Mouse (Mus musculus) T-helper 2 cell (primary cell): ENCODE measurements around the gene Dbh.

ENCODE experiments used
- in situ Hi-C: fragments of 300-600 bp; cut with MboI, MseI; formaldehyde crosslinking; loops from one replicate; pipeline ENCODE4 v1.15.1; 2025; ENCODE audit warnings: high pct_unique_total_duplicates

Gene Dbh

DNA sequence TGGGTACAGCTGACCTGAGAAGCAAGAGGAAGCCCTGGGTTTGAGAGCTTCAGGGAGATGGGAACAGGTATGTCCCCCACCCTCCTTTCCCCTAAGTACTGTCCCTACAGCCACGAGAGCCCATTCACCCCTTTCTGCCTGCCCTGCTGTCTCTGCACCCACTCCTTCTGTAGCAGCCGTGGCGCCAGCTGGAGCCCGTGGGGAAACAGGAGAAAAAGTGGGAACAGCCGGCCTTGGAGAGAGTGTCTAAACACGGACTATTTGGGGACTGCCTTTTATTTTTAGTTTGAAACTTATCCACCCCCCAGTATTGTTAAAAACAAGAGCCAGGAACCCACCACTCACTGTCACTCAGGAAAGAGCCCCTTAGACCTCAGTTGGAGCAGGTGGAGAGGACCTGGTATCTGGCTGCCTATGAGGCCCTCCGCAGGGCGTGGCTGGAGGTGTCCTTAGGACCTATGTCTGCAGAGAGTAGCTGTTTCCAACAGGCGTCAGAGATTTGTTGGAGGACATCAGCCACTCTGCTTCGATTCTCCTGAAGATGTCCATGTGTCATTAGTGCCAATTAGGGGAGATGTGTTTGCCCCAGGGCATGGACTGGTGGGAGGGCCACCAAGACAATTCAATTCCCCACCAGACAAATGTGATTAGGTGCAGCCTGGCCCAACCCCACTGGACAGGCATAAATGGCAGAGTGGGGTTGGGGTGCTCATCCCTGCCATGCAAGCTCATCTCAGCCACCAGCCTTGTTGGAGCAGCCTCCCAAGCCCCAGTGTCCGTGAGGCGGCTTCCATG lies at the start of gene Dbh:
Gene Dbh, plus strand, starts transcription at position 438 of the 795 bp plus-strand sequence.
- in situ Hi-C loops = loop anchor here (5.0 kb wide), 1 partner anchor 88 kb away; the partner anchor contains the start of gene Adamtsl2

DNA sequence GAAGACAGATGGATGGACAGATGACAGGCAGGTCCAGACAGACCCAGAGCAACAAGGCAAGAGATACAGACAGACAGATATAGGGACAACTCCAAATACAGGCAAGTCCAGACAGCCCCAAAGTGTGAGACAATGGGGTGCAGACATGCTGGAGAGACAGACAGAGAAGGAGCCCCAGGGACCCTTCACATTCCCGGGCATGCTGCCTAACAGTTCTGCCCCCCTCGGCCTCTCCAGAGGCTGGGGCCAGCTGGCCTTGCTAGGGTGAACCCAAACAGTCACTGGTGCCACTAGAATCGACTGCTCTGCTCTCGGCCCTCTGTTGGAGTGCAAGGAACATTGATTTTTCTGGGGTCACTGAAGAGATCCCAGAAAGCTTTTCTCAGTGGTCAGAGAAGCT lies 46.6 kb upstream of the Dbh start:
- in situ Hi-C loops = no loop called here

DNA sequence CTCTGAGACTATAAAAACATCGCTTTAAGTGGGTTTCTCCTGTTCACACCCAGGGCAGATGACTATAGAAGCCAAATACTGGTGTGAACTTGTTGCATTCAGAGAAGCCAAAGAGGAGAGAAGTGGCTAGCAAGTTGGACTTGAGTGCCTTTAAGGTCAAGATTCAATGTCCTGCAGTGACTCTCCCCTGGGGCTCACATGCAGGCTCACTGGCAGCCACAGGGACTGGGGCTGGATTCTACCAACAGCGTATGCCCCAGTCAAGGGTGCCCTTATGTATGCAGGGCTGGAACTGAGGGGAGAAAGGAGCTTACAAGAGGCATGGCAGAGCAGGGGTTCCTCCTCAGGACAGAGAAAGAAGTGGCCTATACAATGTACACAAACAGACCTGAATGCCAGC lies 45.3 kb upstream of the Dbh start:
- in situ Hi-C loops = loop anchor here (10.0 kb wide), 1 partner anchor 115 kb away; no protein-coding TSS in a partner anchor

DNA sequence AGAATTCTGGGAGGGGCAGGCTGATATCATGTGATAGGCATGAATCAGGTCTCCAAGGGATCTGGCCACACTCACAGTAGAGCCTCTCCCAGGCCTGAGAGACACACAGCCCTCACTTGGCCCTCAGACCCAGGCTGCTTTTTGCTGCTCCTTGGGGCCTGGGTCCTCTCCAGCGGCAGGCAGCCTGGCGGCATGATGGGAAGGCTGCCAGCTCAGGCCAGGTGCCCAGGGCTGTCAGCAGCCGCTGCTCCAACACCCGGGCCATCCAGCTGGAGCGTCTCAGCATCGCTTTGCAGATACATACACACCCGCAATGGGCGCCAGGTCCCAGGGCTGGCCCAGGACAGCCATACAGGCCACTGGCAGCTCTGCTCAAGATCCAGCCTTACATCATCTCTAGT lies 44.8 kb upstream of the Dbh start:
- in situ Hi-C loops = loop anchor here (10.0 kb wide), 1 partner anchor 115 kb away; no protein-coding TSS in a partner anchor

DNA sequence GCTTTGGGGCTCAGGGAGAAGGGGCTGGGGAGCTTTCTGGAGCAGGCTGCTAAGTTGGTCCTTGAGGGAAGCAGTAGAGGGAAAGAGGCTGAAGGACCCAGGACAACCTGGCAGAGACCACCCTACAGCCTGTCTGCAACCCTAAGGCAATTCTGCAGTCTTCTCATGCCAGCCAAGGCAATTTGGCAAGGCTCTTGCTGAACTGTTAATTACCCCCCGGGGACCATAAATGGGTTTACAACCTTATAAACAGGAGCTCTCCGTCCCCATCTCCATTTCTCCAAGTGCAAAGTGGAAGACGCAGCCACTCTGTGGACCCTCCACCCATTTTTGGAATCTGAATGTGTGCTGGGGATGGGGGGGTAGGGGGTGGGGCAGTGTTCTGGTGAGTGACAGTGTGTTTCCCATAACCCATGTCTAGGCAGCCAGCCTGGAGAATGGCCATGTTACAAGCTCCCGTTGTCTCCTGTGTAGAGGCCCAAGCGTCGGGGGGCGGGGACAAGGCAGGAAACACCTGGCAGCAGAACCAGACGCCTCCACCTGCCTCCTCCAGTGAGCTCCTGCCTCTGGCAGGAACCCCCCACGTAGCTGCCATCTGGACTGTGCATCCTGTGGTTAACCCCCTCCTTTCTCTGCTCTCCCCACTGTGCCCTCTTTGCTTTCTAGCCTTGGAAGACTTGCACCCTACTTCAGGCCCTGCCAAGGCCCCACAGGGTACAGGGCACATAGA lies 43.2 kb upstream of the Dbh start:
- in situ Hi-C loops = loop anchor here (10.0 kb wide), 1 partner anchor 113 kb away; no protein-coding TSS in a partner anchor

DNA sequence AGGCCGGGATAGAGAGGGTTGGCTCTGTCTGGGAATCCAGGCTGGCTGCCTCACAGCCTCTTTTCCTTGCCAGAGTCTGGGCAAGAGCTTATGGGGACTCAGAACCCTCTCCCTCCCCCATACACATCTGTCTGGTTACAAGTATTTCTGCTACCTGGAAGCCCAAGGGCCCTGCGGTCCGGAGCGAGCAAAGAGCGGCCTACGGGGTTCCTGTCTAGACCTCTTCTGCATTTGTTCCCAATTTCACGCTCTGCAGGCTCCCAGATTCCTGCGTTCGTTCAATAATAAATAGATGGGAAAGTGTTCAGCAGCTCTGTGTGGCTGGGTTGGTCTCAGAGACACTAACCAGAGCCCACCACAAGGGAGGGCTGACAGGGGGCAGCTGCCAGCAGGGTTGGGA lies 42.5 kb upstream of the Dbh start:
- in situ Hi-C loops = loop anchor here (10.0 kb wide), 1 partner anchor 112 kb away; no protein-coding TSS in a partner anchor

DNA sequence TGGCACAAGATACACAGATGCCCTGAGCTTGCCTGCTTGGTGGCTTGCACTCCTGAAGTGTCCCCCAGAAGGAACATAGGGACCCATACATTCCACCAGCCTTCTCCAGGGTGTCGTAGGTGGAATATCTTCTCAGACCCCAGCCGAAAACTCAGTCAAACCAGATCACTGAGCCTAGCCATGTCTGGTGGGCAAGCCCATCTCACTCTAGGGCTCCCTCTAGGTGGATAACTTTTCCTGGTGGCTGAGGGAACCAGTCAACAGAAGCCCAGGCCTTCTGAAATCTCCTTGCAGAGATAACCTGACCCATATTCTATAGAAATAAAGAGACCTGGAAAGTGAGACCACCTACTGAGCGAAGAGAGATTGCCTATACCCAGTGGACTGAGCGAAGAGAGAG lies 41.9 kb upstream of the Dbh start:
- in situ Hi-C loops = loop anchor here (10.0 kb wide), 1 partner anchor 112 kb away; no protein-coding TSS in a partner anchor

DNA sequence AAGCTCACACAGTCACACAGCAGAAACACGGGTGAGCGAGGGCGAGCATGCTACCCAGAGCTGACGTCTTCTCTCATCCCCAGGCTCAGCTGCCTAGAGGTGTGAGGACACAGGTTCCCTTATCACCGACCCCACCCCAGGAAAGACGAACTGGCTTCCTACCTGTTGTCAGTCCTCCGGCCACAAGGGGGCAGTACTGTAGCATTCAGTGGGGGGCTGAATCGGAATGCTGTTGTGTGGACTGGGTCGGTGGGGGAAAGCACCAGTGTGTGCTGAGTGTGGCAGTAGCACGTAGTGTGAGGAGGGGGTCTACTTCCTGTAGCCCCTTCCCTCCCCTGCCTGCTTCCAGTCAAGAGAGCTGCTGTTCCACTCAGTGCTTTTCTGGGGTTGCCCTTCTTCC lies 39.1 kb upstream of the Dbh start:
- in situ Hi-C loops = loop anchor here (10.0 kb wide), 1 partner anchor 109 kb away; no protein-coding TSS in a partner anchor

DNA sequence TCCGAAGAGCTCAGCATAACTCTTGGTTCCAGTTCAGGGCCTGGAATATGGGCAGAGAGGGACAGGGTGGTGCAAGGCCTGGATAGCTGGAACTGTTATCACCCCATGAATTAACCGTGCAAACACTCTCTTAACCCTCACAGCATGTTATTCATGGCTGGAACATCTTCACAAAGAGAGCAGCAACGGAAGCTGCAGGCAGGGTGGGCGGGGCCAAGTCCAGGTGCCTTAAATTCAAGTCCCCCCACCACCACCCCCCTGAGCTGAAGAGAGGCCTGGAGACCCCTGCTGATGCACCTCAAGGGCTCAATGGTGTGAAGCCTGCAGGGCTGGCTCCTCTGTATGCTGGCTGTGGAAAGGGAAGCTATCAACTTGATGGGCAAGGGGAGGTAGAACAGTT lies 38.5 kb upstream of the Dbh start:
- in situ Hi-C loops = loop anchor here (10.0 kb wide), 1 partner anchor 108 kb away; no protein-coding TSS in a partner anchor

DNA sequence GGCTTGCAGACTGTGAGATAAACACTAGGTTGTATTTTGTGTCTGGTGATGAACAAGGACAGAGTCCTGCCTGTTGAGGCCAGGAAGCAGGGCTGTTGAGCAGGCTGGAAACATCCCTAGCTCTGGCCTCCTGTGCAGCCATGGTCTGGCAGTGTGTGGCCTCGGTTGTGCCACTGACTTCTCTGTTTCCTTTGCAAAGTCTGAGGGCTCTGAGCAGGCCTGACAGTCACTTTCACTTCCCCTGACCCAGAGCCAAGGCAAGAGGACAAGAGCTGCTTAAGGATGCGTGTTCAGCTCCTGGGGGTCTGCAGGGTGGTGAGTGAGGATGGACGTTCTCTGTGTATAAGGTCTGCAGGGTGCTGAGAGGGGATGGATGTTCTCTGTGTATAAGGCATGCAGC lies 36.0 kb upstream of the Dbh start:
- in situ Hi-C loops = loop anchor here (10.0 kb wide), 1 partner anchor 106 kb away; no protein-coding TSS in a partner anchor

DNA sequence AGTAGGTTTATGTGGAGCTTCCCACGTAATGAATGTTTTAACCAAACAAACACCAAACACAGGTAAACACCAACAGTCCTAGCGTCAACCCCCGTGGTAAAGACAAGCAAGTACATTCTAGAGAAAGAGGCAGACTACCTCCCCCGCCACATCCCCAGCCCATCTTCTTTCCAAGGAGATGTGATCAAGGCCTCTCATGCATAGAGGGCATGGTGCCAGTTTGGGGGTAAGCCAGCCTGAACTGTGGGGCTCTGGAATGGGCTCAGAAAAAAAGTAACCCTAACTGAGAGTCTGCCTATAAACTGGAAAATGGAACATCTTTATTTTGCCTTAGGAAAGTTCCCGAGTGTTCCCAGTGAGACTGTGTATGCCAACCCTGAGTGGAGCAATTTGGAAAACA lies 29.1 kb upstream of the Dbh start:
- in situ Hi-C loops = no loop called here

DNA sequence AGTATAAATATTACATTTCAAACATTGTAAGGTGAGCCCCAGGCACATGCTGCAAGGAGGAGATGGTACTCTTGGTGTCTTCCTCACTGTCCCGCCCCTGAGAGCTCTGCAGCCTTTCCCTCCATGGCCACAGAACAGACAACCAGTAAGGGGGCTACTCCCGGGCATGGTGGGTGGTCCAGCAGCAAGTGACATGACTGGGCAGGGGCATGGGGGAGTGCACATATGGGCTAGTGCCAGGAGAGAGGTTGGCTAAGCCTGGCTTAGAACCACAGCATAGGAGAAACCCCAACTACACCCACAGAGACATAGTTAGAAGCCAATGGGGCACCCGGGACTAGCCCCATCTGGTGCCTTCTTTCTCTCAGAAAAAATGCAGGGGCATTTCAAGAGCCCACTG lies 28.7 kb upstream of the Dbh start:
- in situ Hi-C loops = no loop called here

DNA sequence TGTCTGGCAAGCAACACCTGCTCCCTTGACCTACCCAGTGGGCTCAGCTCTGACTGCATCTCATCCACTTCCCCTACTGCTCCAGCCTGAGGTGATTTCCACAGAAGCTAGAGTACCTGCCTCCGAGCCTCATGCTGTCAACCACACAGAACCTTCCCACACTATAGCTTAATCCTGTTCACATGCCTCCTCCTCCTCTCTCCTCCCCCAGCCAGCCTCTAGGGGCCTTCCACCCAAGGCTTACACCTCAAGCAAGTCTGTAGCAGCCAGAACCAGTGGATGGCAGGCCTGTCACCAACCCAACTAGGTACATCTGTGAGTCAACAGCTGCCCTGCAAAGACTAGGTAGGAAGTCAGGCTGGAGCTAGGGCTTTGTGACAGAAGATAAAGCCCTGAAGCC lies 28.2 kb upstream of the Dbh start:
- in situ Hi-C loops = no loop called here

DNA sequence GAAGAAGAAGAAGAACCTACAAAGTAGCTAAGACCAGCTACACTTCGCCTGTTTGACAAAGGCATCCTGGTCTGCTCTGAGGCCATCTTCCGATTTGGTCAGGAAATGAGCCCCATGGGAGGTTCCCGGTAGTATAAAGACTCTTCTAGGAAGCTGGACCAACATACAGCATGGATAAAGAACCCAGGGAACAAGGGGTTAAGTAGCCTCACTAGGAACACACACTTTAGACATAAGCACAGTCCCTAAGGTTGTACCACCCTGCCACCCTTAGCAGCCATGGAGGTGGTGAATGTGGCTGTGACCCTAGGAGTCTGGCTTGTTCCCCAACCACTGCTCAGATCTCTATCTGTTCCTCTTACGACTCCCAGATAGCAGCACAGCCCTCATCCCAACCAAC lies 26.7 kb upstream of the Dbh start:
- in situ Hi-C loops = no loop called here

DNA sequence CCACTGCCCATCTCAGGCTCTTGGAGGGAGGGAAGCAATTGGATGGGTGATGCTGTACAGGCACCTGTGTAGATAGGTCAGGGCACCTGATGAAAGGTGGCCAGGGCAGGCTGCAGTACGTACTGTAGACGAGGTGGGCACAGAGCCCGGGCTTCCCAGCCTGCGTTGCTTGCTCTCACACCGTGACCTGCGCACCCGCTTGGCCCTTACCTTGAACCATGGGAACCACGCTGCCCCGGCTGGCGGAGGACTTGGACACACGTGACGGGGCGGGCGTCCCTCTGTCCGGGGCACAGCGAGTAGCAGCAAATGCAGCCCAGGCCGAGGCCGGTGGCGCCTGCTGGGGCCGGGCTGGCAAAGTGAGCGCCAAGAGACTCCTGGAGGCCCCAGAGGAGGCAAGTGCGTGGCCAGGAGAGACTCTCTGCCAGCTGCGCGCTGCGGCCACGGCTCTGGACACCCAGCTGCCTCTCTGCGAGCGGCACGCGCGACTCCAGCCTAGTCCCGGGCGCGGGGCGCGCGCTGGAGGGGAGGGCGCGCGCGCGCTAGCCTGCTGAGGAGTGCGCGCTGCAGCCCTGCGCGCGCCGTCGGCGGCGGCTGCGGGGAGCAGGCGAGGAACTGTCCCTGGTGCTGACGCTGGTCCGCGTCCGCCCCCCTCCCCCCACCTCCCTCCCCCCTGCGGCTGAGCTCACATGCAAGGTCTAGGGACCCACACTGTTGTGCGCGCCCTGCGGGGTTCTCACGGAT lies 22.9 kb upstream of the Dbh start, which contains the start of gene Fam163b:
Gene Fam163b, minus strand, starts transcription at position 542 of the 744 bp plus-strand sequence.
- in situ Hi-C loops = no loop called here

DNA sequence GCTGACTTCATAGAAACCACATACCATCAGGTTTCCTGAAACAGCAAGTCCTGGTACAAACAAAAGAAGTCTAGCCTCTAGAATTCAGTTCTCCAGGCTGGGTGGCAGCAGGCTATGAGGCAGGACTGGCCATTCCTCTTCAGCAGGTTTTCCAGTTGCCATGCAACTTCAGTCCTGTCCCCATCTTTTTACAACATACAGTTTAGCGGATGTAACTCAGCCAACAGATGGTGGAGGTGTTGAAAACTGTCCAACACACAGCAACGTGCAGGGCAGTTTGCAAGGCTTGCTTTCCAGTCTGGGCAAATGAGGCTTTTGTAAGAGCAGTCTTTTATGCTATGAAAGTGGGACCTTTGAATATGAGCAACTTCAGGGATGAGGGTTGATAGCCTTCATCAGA lies 20.1 kb upstream of the Dbh start:
- in situ Hi-C loops = no loop called here

DNA sequence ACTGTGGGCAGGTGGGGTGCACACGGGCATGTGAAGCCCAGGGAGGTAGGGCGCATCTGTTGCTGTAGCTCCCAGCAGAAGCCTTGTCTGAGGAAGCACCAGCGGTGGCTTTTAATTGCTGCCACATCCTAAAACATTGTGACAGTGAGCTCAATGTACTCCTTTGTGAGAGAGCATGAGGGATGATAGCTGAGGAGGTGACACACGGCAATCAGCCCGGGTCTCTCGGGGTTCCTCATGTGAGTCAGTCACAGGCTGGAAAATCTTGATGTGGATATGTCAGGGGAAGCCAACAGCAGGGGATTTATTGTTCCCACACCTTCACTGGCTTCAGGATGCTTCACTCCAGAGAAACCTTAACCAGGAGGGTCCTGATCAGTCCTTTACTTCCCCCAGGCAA lies 18.2 kb upstream of the Dbh start:
- in situ Hi-C loops = no loop called here

DNA sequence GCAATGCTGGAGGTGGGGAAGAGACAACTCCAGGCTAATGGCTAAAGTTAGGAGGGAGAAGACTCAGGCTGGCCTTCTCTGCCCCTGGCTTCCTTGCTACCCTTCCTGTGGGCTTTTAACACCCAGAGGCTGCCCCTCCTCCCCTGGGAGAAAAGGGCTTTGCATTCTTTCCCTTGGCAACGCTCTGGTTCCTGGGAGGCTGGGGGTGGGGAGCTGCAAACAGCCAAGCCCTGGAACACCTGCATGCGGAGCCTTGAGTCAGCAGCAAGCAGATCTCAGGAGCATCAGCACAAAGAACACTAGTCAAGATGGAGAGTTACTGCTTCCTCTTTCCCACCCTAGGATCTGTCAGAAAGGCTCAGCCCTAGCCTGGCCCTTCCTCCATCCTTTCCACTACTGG lies 15.6 kb upstream of the Dbh start:
- in situ Hi-C loops = no loop called here

DNA sequence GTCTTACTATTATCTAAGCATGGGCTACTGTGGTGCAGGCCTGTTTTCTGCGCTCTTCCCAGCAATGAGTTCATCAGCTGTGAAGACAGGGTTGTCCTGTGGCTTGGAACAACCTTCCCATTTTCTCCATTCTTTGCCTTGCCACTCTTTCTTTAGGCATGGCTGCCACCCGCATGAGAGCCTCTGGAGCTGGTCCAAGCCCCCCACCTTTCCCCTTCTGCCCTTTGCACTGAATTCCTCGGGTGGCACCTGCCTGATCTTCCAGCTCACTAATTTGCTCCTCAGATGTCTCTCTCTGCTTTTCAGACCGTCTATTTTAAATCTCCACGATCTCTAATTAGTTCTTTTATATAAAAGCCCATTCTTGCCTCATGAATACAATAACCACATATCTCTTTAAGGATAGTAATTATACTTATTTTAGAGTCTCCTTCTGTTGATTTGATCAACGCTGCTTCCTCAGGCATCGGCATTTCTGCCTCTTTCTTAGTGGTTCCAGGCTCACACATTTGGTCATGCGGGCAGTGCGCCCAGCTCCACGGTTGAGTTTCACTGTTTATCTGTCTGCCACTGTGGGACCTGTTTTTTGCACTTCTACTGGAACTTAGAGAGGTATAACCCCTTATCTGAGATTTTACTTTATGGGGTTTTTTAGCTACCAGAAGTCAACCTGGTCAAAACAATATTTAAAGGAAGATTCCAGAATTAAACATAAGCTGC lies 10.4 kb upstream of the Dbh start:
- in situ Hi-C loops = no loop called here

DNA sequence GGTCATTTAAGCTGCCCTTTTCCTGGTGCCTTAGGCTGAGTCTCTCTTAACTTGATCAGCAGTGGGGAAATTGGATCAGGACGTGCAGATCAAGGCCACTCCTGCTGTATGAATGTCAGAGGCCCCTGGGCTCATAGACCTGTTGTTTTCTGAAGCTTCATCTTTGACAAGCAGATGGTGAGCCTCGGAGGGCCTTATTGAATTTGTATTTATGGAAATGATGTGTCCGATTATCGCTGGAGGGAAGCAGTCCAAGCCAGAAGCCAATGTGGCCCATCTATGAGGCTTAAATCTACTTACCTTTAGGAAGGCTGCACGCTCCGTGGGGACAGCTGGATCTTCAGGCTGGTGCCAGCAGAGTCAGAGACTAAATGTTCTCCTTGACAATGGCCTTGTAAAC lies 8.4 kb upstream of the Dbh start:
- in situ Hi-C loops = no loop called here

DNA sequence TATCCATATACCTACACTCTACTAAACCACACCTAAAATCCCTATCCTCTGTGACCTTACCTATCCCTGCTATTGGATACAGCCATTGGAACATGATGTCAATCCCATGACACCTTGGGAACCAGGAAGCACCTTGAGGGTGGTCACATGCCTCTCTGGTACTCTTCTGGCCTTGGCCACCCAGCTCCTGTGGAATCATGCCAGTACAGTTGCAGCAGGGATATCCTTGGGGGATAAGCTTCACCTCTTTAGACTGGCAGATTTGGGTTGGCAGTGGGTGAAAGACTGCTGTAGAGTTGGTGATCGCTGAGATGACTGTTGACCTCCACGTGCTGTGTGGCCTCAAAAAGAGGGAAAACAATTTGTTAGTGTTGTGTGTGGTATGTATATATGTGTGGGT lies 3.5 kb upstream of the Dbh start:
- in situ Hi-C loops = loop anchor here (5.0 kb wide), 1 partner anchor 84 kb away; the partner anchor contains the start of gene Adamtsl2
